Mouse (Mus musculus): Measurements from ENCODE around the gene Gm26602. TPM values are rescaled to one million over a fixed set of nuclear protein-coding genes. Genes with fewer than 3 reads are reported as not detected.
A peak's percentile ranks its signal among the peaks of the same experiment; 100 is the strongest.

The Gm26602 gene
- polyA plus RNA-seq, 2 experiments, result not detected

DNA sequence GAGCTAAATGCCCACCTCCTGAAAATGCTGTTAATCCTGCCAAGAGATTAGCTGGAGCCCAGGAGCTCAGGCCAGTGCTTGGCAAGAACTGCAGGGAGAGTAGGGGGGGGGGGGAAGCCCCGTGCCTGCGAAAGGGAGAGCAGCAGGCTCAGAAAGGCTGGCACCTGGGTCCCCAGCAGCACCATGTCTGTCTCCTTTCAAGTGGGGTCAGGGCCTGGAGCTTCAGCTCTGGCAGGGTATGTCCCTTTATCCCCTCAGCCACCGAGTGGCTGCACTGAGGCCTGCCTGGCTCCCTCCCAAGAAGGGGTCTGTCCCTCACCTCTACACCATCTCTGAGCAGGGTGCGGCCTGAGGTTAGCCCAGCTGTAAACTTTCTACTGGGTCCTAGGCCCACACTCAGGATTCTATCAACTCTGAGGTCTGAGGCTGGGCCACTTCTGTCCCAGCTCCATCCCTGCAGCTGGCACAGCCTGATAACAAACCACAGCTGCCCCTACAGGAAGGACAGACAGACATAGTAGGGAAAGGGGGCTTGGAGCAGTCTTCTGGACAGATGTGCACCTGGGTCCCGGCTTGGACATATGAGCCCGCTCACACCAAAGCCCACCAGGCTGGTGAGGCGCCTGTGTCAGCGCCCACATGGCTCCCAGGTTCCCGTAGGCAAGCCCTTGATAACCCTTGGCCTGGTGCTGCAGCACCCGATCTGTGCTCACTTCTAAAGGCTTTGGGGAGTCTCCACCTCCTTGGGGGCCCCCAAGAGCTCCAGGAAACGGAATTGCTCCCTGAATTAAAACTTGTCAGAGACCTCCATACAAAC, 3.7 kb downstream of the Gm26602 start:
- TF ChIP-seq POLR2A (IDR thresholded peaks at IDR 0.05; ENCODE audit: borderline replicate concordance, extremely low read depth, insufficient read depth, insufficient read length), result no peak
- Histone ChIP-seq H3K9ac (ENCODE audit: low read depth, low read length, severe bottlenecking) (peak overlapping the region; percentile 28; the same call in 1 of the 2 replicates), H3K4me1 (ENCODE audit: control insufficient read depth, insufficient read depth, low read length) (peaks cover 8% of the 10 kb centered on the region), H3K27me3 (ENCODE audit: control insufficient read depth, insufficient read depth, low read length) (peaks cover 20% of the 10 kb centered on the region), H3K27ac (replicated peaks; ENCODE audit: low read depth, low read length) (no peak overlapping the region), H3K36me3 (ENCODE audit: control insufficient read depth, insufficient read depth, low read length) (peaks cover 32% of the 10 kb centered on the region), H3K4me2 (replicated peaks; ENCODE audit: low read depth, low read length, severe bottlenecking) (no peak overlapping the region), H3K4me3 (replicated peaks; ENCODE audit: low read length) (no peak overlapping the region), H3K9me3 (ENCODE audit: control insufficient read depth, low read length) (no peaks in the 10 kb centered on the region)
- no peak for DNase-seq (ENCODE audit: low spot score)
- 80% methylated on average over 9 of the region's 11 CpGs for WGBS
- no peak for ATAC-seq (ENCODE audit: low FRiP score, low read depth)

DNA sequence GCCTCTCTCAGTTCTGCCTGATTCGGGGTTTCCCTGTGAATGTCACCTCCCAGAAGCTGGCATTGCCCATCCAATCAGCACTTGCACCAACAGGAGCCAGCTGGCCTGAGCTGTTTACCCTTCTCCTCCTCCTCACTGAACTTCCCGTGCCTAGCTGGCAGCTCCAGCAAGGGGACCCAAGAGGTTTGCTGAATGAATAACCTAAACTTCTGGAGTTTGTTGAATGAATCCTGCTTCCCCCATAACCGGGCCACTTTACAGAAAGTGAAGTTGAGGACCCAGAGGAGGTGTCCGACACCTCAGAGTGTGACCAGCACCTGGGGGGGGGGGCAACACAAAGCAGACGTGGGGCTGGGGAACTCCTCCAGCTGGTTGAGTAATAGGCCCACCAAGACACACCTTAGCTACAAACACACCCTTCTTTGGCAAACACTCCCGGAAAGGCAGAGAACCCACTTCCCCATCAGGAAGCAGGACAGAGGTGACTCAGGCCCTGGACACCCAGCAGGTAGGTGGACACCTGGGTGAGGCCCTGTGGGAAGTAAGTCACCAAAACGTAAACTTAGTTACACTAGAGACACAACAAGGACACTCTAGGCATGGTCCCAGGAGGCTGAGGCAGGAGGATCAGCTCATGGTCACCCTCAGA, 4.4 kb downstream of the Gm26602 start:
- H3K27me3 ChIP-seq (ENCODE audit: control insufficient read depth, insufficient read depth, low read length), result peaks cover 27% of the 10 kb centered on the region
- no peak for TF ChIP-seq POLR2A (IDR thresholded peaks at IDR 0.05; ENCODE audit: borderline replicate concordance, extremely low read depth, insufficient read depth, insufficient read length)
- H3K36me3 ChIP-seq (ENCODE audit: control insufficient read depth, insufficient read depth, low read length), result peaks cover 32% of the 10 kb centered on the region
- H3K27ac ChIP-seq (replicated peaks; ENCODE audit: low read depth, low read length), result no peak overlapping the region
- H3K4me3 ChIP-seq (replicated peaks; ENCODE audit: low read length), result peak overlapping the region; percentile 71; the same call in 1 of the 2 replicates
- DNase-seq (ENCODE audit: low spot score) (no peak), ATAC-seq (ENCODE audit: low FRiP score, low read depth) (no peak)
- peak overlapping the region; percentile 90; the same call in 1 of the 2 replicates for H3K4me2 ChIP-seq (replicated peaks; ENCODE audit: low read depth, low read length, severe bottlenecking)
- WGBS, result 71% methylated on average over 7 of the region's 7 CpGs
- peak overlapping the region; percentile 28; the same call in 1 of the 2 replicates for H3K9ac ChIP-seq (ENCODE audit: low read depth, low read length, severe bottlenecking)
- peaks cover 8% of the 10 kb centered on the region for H3K4me1 ChIP-seq (ENCODE audit: control insufficient read depth, insufficient read depth, low read length)
- no peaks in the 10 kb centered on the region for H3K9me3 ChIP-seq (ENCODE audit: control insufficient read depth, low read length)

DNA sequence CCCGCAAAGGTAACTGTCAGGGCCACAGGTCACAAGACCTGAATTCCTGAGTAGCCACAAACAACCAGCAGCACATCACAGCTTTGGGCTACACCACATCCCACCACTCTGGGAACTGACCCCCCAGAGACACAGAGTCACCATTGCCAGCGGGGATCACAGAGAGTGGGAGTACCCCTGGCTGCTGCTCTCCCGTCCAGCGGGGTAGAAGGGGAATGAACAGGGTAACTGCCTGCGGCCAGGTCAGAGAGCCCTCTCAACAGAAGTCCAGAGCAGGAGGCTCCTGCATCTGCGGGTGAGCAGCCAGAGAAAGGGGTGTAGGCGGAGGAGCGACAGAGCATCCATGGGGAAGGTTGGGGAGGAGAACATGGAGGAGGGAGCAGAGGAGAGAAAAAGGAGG, 5.4 kb downstream of the Gm26602 start:
- peaks cover 37% of the 10 kb centered on the region for H3K27me3 ChIP-seq (ENCODE audit: control insufficient read depth, insufficient read depth, low read length)
- peak overlapping the region; percentile 90 for H3K4me2 ChIP-seq (replicated peaks; ENCODE audit: low read depth, low read length, severe bottlenecking)
- H3K9me3 ChIP-seq (ENCODE audit: control insufficient read depth, low read length), result no peaks in the 10 kb centered on the region
- TF ChIP-seq POLR2A (IDR thresholded peaks at IDR 0.05; ENCODE audit: borderline replicate concordance, extremely low read depth, insufficient read depth, insufficient read length), result no peak
- H3K27ac ChIP-seq (replicated peaks; ENCODE audit: low read depth, low read length), result no peak overlapping the region
- H3K36me3 ChIP-seq (ENCODE audit: control insufficient read depth, insufficient read depth, low read length), result peaks cover 24% of the 10 kb centered on the region
- no peak for DNase-seq (ENCODE audit: low spot score)
- WGBS, result 5% methylated on average over 8 of the region's 8 CpGs
- peaks cover 13% of the 10 kb centered on the region for H3K4me1 ChIP-seq (ENCODE audit: control insufficient read depth, insufficient read depth, low read length)
- no peak for ATAC-seq (ENCODE audit: low FRiP score, low read depth)
- peak overlapping the region; percentile 90 for H3K9ac ChIP-seq (ENCODE audit: low read depth, low read length, severe bottlenecking)
- H3K4me3 ChIP-seq (replicated peaks; ENCODE audit: low read length), result peak overlapping the region; percentile 71

DNA sequence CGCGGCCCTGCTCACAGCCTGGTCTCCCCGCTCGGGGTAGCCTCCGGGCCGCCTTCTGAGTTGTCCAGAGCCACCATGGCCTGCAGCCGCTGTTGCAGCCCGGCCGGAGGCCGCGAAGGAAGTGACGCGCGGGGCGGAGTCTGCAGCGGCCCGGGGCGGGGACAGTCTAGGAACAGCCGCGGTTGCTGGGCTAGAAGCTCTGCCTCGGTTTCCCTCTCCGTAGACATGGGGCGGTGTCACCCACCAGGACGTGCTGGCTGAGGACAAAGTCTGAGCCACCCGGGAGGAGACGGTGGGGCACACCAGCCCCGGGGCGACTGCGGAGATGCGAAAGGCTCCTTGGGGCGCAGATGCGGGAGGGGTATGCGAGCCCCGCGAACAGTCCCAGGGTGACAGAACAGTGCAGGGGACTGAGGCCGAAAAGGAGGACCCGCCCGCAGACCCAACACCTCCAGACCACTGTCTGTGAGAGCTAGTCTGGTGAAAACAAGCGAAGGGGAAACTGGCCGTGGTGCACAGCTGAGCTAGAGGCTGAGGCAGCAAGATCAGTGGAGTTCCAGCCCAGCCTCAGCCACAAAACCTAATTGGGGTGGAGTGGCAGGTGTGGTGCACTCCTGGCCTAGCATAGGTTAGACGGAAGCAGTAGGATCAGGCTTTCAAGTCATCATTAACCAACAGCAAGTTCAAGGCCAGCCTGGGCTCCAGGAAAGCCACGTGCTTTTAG, 6.3 kb downstream of the Gm26602 start, which contains the start of gene Kiss1r:
Gene Kiss1r, plus strand, starts transcription at position 164 of the 724 bp plus-strand sequence.
- H3K9me3 ChIP-seq (ENCODE audit: control insufficient read depth, low read length), result no peaks in the 10 kb centered on the region
- DNase-seq (ENCODE audit: low spot score), result peak; percentile 69
- peaks cover 46% of the 10 kb centered on the region for H3K27me3 ChIP-seq (ENCODE audit: control insufficient read depth, insufficient read depth, low read length)
- peaks cover 15% of the 10 kb centered on the region; the same call in 1 of the 2 replicates for H3K36me3 ChIP-seq (ENCODE audit: control insufficient read depth, insufficient read depth, low read length)
- H3K4me1 ChIP-seq (ENCODE audit: control insufficient read depth, insufficient read depth, low read length), result peaks cover 19% of the 10 kb centered on the region
- 0 out of 2 replicates have a peak, but pooled peaks have one; percentile 85 for TF ChIP-seq POLR2A (IDR thresholded peaks at IDR 0.05; ENCODE audit: borderline replicate concordance, extremely low read depth, insufficient read depth, insufficient read length)
- ATAC-seq (ENCODE audit: low FRiP score, low read depth), result peak; percentile 88
- WGBS, result 2% methylated on average over 33 of the region's 42 CpGs
- peak within 1 kb of the TSS; percentile 90 for H3K9ac ChIP-seq (ENCODE audit: low read depth, low read length, severe bottlenecking)
- H3K4me3 ChIP-seq (replicated peaks; ENCODE audit: low read length), result peak within 1 kb of the TSS; percentile 71
- peak within 1 kb of the TSS; percentile 90 for H3K4me2 ChIP-seq (replicated peaks; ENCODE audit: low read depth, low read length, severe bottlenecking)
- 0 out of 2 replicates have a peak within 1 kb of the TSS, but pooled peaks have one; percentile 57 for H3K27ac ChIP-seq (replicated peaks; ENCODE audit: low read depth, low read length)

All from limb, embryonic 14.5 days (tissue).